Mouse (Mus musculus): ENCODE measurements around the gene Insm2.
"Not testable (repeated sequence)": the region's sequence is repeated elsewhere in the genome, so short reads cannot be mapped to it uniquely, and the experiment has no call there.

Gene Insm2

GRCm38 (mm10) chr12:55598887-55599561 is at the start of gene Insm2:
Gene Insm2 (plus strand): TSS chr12:55599427.
- DNase-seq (ENCODE audit: low read depth, low spot score): no peak

DNA sequence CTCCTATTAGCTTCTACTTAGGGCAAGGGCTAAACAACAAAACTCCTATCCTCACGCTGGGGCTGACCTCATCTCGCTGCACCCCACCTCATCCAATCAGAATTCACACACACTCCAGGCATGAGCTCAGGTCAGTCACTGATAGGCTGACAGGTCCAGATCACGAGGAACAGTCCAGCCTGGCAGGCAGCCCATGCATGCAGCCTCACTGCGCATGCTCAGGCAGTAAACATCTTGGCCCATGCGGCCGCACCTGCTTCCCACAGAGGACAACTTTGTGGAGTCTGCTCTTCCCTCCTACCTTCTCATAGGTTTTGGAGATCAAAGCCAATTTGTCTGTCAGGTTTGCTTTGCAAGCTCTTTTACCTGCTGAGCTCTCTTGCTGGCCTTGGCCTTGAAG is 44.3 kb upstream of the Insm2 start:
- not testable (repeated sequence) for DNase-seq (ENCODE audit: low read depth, low spot score)

DNA sequence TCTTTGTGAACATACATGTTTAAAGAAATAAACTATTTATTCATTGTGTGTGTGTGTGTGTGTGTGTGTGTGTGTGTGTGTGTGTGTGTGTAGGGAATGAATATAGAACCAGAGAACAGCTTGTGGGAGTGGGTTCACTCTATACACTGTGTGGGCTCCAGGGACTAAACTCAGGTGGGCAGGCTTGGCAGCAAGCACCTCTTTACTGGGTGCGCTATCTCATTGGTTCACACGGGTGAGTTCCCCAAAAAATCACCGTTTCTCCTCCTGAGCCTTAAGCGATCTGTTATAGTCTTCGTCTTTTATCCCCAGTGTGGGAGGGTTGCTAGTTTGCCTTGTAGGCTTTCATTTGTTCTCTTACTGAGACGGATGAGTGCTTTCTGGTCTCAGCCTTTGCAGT is 41.4 kb upstream of the Insm2 start:
- no peak for DNase-seq (ENCODE audit: low read depth, low spot score)

- DNase-seq (ENCODE audit: low read depth, low spot score): no peak
These were observed 39.9 kb upstream of the Insm2 start for GRCm38 (mm10) chr12:55559184-55559855.

GRCm38 (mm10) chr12:55560025-55560690 is 39.1 kb upstream of the Insm2 start:
- no peak for DNase-seq (ENCODE audit: low read depth, low spot score)

- DNase-seq (ENCODE audit: low read depth, low spot score): no peak
These were observed 35.5 kb upstream of the Insm2 start for GRCm38 (mm10) chr12:55563742-55564141.

DNA sequence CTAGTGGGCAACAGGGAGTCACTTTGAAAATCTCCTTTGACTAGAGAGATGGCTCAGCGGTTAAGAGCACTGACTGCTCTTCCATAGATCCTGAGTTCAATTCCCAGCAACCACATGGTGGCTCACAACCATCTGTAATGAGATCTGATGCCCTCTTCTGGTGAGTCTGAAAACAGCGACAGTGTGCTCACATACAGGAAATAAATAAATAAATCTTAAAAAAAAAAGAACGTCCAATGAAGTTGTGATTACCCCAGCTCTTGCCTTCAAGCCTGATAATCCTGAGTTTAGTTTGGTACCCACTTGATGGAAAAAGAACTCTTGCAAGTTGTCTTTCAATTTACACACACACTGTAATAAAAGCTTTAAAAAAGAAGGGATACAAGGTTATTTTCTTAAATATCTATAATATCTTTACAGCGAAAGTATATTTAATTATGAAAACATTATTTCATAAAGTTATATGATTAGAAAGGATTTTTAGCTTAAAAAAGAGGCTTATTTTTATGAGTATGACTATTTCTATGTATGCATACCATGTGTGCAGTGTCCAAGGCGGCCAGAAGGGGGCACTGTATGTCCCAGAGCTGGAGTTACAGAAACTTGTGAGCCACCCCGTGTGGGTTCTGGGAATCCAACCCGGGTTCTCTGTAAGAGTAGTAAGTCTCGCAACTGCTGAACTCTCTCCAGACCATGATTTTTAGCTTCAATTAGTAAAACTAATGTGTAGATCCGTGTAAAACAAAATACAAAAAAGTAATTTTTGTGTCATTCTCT is 34.9 kb upstream of the Insm2 start:
- no peak for DNase-seq (ENCODE audit: low read depth, low spot score)

- DNase-seq (ENCODE audit: low read depth, low spot score): no peak
These were observed 34.0 kb upstream of the Insm2 start, which contains the start of gene Aldoart2 for GRCm38 (mm10) chr12:55565206-55565605. Gene Aldoart2 (plus strand): TSS chr12:55565239.

- no peak for DNase-seq (ENCODE audit: low read depth, low spot score)
These were observed 33.4 kb upstream of the Insm2 start for GRCm38 (mm10) chr12:55565867-55566266.

DNA sequence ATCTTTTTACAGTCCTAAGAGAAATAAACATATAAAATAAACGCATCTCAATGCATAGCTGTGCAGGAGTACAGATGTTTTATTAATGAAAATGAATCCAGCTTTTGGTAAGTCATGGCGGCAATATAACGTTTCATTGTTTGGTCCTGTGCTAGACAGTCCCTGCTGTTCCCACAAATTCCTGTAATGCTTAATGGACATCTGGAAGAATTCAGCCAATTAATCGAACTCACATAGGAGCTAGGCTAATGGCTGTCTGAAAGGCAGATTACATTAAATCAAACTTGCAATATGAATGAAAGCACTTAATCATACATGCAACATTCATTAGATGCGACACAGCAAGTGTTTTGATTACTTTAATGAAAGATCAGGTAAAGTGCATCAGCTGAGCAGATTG is 32.4 kb upstream of the Insm2 start:
- peak; percentile 8 for DNase-seq (ENCODE audit: low read depth, low spot score)

- DNase-seq (ENCODE audit: low read depth, low spot score): no peak
These were observed 30.8 kb upstream of the Insm2 start for GRCm38 (mm10) chr12:55568466-55568865.

DNA sequence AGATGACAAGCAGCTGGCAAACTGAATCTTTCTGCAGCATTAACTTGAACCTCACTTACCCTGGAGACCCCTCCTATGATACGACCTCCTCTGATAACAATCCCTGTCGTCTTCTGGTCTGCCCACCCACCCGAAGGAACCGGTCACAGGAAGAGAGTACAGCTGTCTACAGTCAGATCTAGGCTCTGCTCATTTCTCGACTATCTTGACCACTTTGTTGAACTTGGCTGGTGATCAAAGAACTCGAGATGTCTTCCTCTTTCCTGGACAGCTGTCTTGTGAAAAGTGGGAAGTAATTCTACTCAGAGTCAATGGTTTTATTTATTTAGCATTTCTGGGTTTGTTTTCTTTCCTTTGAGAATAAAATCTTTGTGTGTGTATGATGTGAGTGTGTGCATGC is 29.6 kb upstream of the Insm2 start:
- DNase-seq (ENCODE audit: low read depth, low spot score): no peak

- DNase-seq (ENCODE audit: low read depth, low spot score): no peak
These were observed 28.6 kb upstream of the Insm2 start for GRCm38 (mm10) chr12:55570646-55571045.

- DNase-seq (ENCODE audit: low read depth, low spot score): no peak
These were observed 28.0 kb upstream of the Insm2 start for GRCm38 (mm10) chr12:55571181-55571580.

- no peak for DNase-seq (ENCODE audit: low read depth, low spot score)
These were observed 27.6 kb upstream of the Insm2 start for GRCm38 (mm10) chr12:55571661-55572060.

DNA sequence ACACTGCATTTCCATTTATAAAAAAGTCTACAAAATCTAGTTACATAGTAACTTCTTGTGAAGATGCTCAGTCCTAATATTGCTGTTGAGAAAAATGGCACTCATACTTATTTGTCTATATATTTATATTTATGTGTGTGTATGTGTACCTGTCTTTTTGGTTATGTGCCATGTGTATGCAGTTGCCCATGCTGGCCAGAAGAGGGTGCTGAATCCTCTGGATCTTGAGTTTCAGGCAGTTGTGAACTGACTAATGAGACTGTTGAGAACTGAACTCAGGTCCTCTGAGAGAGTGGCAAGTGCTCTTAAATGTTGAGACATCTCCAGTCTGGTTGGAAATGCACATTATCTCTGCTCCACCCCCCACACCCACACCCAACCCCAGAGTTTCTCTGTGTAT is 26.1 kb upstream of the Insm2 start:
- no peak for DNase-seq (ENCODE audit: low read depth, low spot score)

DNA sequence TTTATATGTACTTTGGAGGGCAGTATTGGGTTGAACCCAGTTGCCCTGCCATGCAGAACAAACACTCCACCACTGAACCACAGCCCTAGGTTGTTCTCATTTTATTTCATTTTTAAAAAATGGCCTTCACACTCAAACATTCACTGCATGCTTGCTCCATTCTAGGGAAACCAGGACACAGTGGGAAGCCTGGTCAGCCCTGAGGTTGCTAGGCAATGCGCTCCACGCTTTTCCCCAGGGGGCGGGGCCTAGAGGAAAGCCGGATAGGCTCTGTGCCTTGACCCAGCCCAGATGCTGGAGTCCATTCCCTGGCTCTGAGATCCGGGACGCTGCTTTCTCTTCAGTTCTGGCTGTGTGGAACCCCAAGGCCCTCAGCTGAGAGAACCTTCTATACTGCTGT is 25.4 kb upstream of the Insm2 start:
- DNase-seq (ENCODE audit: low read depth, low spot score): peak; percentile 19

- not testable (repeated sequence) for DNase-seq (ENCODE audit: low read depth, low spot score)
These were observed 12.3 kb upstream of the Insm2 start for GRCm38 (mm10) chr12:55586936-55587335.

GRCm38 (mm10) chr12:55598537-55598886 is 715 bp upstream of the Insm2 start:
- DNase-seq (ENCODE audit: low read depth, low spot score): no peak

- DNase-seq (ENCODE audit: low read depth, low spot score): peak; percentile 81
These were observed 644 bp downstream of the Insm2 start for GRCm38 (mm10) chr12:55599639-55600502.

DNA sequence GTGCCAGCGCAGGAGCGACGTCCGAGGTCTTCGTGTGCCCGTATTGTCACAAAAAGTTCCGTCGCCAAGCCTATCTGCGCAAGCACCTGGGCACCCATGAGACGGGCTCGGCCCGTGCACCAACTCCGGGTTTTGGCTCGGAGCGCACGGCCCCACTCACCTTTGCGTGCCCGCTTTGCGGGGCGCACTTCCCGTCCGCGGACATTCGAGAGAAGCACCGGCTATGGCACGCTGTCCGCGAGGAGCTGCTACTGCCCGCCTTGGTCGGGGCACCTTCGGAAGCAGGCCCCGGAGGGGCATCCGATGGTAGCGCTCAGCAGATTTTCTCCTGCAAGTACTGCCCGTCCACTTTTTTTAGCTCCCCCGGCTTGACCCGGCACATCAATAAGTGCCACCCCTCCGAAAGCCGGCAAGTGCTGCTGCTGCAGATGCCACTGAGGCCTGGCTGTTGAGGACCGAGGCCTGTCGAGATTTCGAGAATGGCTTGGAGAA is 1.3 kb downstream of the Insm2 start:
- DNase-seq (ENCODE audit: low read depth, low spot score): no peak
